Mouse (Mus musculus) liver, embryonic 12.5 days (tissue): ENCODE data around the gene Ppfia3. TPM values are rescaled to one million over a fixed set of nuclear protein-coding genes. Genes with fewer than 3 reads are reported as not detected.
"Not testable (repeated sequence)": the region's sequence is repeated elsewhere in the genome, so short reads cannot be mapped to it uniquely, and the experiment has no call there.

ENCODE experiments used
- ATAC-seq: fragments of 200-750 bp; cut with Nextera tagmentation; 2 replicates; pipeline ENCODE4 v1.8.0; 2017; ENCODE audit warnings: moderate number of reproducible peaks, mild to moderate bottlenecking, moderate library complexity
- H3K27ac ChIP-seq: fragments of 300-500 bp; sonication (generic); 2 replicates; pipeline ENCODE4 v1.5.1; 2016; ENCODE audit warnings: mild to moderate bottlenecking
- H3K27me3 ChIP-seq: fragments of 300-500 bp; sonication (generic); replicated peaks from 2 replicates; pipeline ENCODE4 v1.6.1; 2016; ENCODE audit warnings: mild to moderate bottlenecking, moderate library complexity
- H3K36me3 ChIP-seq: fragments of 300-500 bp; sonication (generic); 2 replicates; pipeline ENCODE4 v1.6.1; 2016; ENCODE audit warnings: mild to moderate bottlenecking, moderate library complexity
- H3K4me1 ChIP-seq: fragments of 300-500 bp; sonication (generic); 2 replicates; pipeline ENCODE4 v1.6.1; 2016
- H3K4me2 ChIP-seq: fragments of 300-500 bp; sonication (generic); 2 replicates; pipeline ENCODE4 v1.6.1; 2016; ENCODE audit warnings: mild to moderate bottlenecking, moderate library complexity
- H3K4me3 ChIP-seq: fragments of 300-500 bp; sonication (generic); 2 replicates; pipeline ENCODE4 v1.5.1; 2016; ENCODE audit warnings: mild to moderate bottlenecking, moderate library complexity
- H3K9ac ChIP-seq: fragments of 300-500 bp; sonication (generic); 2 replicates; pipeline ENCODE4 v1.6.1; 2016; ENCODE audit warnings: mild to moderate bottlenecking, moderate library complexity
- H3K9me3 ChIP-seq: fragments of 300-500 bp; sonication (generic); replicated peaks from 2 replicates; pipeline ENCODE4 v1.6.1; 2016; ENCODE audit warnings: mild to moderate bottlenecking, moderate library complexity
- WGBS: fragments of 180-500 bp; shearing (Covaris S2); methylation state at CpG from one replicate; pipeline ENCODE4 v1.1.7; 2016; ENCODE audit not compliant: insufficient replicate concordance; 5-methylcytosine and 5-hydroxymethylcytosine counted together
- polyA plus RNA-seq: library from polyadenylated mRNA; unstranded; fragments of >200 nt; fragmentation: Nextera tagmentation; extraction: Ambion mirVana; gene quantifications from 2 replicates; pipeline ENCODE4 v1.2.1, GENCODE M21; 2016

Ppfia3 gene
- polyA plus RNA-seq, 1 experiment from 2014 or later = 0.37 TPM

- no peaks in the 10 kb centered on the region for H3K36me3 ChIP-seq
- H3K4me2 ChIP-seq = peak overlapping the region; percentile 63
- no peaks in the 10 kb centered on the region for H3K9me3 ChIP-seq
- no peak overlapping the region for H3K9ac ChIP-seq
- H3K27me3 ChIP-seq = peaks cover 84% of the 10 kb centered on the region
- H3K4me1 ChIP-seq = peaks cover 8% of the 10 kb centered on the region; the same call in 1 of the 2 replicates
- H3K4me3 ChIP-seq = peak overlapping the region; percentile 41
- no peak overlapping the region for H3K27ac ChIP-seq
- 2% methylated on average over 114 of the region's 114 CpGs for WGBS
- no peak for ATAC-seq
These were observed 39.6 kb upstream of the Ppfia3 start for GRCm38 (mm10) chr7:45406157-45407156.

- Histone ChIP-seq H3K9ac (no peak within 1 kb of the TSS), H3K27me3 (peaks cover 73% of the 10 kb centered on the region), H3K4me2 (peak within 1 kb of the TSS; percentile 63), H3K4me1 (peaks cover 8% of the 10 kb centered on the region; the same call in 1 of the 2 replicates), H3K36me3 (no peaks in the 10 kb centered on the region), H3K4me3 (peak within 1 kb of the TSS; percentile 41), H3K9me3 (no peaks in the 10 kb centered on the region), H3K27ac (no peak within 1 kb of the TSS)
- 10% methylated on average over 28 of the region's 28 CpGs for WGBS
- peak; percentile 53 for ATAC-seq
These were observed 38.6 kb upstream of the Ppfia3 start, which contains the start of gene Kcna7 for GRCm38 (mm10) chr7:45405091-45406075. Gene Kcna7, plus strand, starts transcription at chr7:45405653.

GRCm38 (mm10) chr7:45403532-45404261 lies 36.9 kb upstream of the Ppfia3 start:
- 40% methylated on average over 6 of the region's 6 CpGs for WGBS
- Histone ChIP-seq H3K9ac (no peak overlapping the region), H3K4me1 (peaks cover 8% of the 10 kb centered on the region; the same call in 1 of the 2 replicates), H3K4me3 (no peak overlapping the region), H3K9me3 (no peaks in the 10 kb centered on the region), H3K4me2 (no peak overlapping the region), H3K27ac (no peak overlapping the region), H3K27me3 (peaks cover 56% of the 10 kb centered on the region), H3K36me3 (no peaks in the 10 kb centered on the region)
- ATAC-seq = no peak

GRCm38 (mm10) chr7:45401521-45402085 lies 34.8 kb upstream of the Ppfia3 start:
- H3K4me2 ChIP-seq = no peak overlapping the region
- 68% methylated on average over 10 of the region's 10 CpGs for WGBS
- ATAC-seq = no peak
- peaks cover 15% of the 10 kb centered on the region for H3K4me1 ChIP-seq
- H3K4me3 ChIP-seq = no peak overlapping the region
- peaks cover 35% of the 10 kb centered on the region for H3K27me3 ChIP-seq
- no peaks in the 10 kb centered on the region for H3K36me3 ChIP-seq
- no peak overlapping the region for H3K9ac ChIP-seq
- H3K9me3 ChIP-seq = no peaks in the 10 kb centered on the region
- H3K27ac ChIP-seq = no peak overlapping the region

GRCm38 (mm10) chr7:45396787-45397186 lies 30.0 kb upstream of the Ppfia3 start:
- Histone ChIP-seq H3K9me3 (no peaks in the 10 kb centered on the region), H3K36me3 (peaks cover 27% of the 10 kb centered on the region), H3K4me2 (peak overlapping the region; percentile 78), H3K4me3 (no peak overlapping the region), H3K27me3 (peaks cover 2% of the 10 kb centered on the region; the same call in 1 of the 2 replicates), H3K27ac (no peak overlapping the region), H3K9ac (no peak overlapping the region), H3K4me1 (peaks cover 37% of the 10 kb centered on the region)
- no peak for ATAC-seq
- 59% methylated on average over 2 of the region's 2 CpGs for WGBS

GRCm38 (mm10) chr7:45396337-45396775 lies 29.5 kb upstream of the Ppfia3 start:
- Histone ChIP-seq H3K4me1 (peaks cover 37% of the 10 kb centered on the region), H3K9ac (peak overlapping the region; percentile 70), H3K4me2 (peak overlapping the region; percentile 78), H3K36me3 (peaks cover 31% of the 10 kb centered on the region), H3K4me3 (peak overlapping the region; percentile 90), H3K27ac (peak overlapping the region; percentile 98)
- H3K9me3 ChIP-seq, H3K27me3 ChIP-seq: not testable (repeated sequence)
- 2% methylated on average over 3 of the region's 3 CpGs for WGBS
- peak; percentile 30 for ATAC-seq

GRCm38 (mm10) chr7:45395578-45396336 lies 28.9 kb upstream of the Ppfia3 start, which contains the start of gene Snrnp70:
Gene Snrnp70, minus strand, starts transcription at chr7:45395742.
- peaks cover 37% of the 10 kb centered on the region for H3K4me1 ChIP-seq
- H3K36me3 ChIP-seq = peaks cover 37% of the 10 kb centered on the region
- peak within 1 kb of the TSS; percentile 78 for H3K4me2 ChIP-seq
- peak within 1 kb of the TSS; percentile 90 for H3K4me3 ChIP-seq
- H3K9ac ChIP-seq = peak within 1 kb of the TSS; percentile 93
- H3K9me3 ChIP-seq = no peaks in the 10 kb centered on the region
- WGBS = under 1% methylated on average over 60 of the region's 60 CpGs
- ATAC-seq = peak; percentile 94
- peak within 1 kb of the TSS; percentile 98 for H3K27ac ChIP-seq
- H3K27me3 ChIP-seq = no peaks in the 10 kb centered on the region

GRCm38 (mm10) chr7:45395129-45395541 lies 28.3 kb upstream of the Ppfia3 start:
- under 1% methylated on average over 19 of the region's 20 CpGs for WGBS
- peak overlapping the region; percentile 98 for H3K27ac ChIP-seq
- peaks cover 43% of the 10 kb centered on the region for H3K36me3 ChIP-seq
- peak overlapping the region; percentile 78 for H3K4me2 ChIP-seq
- no peaks in the 10 kb centered on the region for H3K9me3 ChIP-seq
- H3K4me3 ChIP-seq = peak overlapping the region; percentile 90
- H3K9ac ChIP-seq = peak overlapping the region; percentile 93
- H3K4me1 ChIP-seq = peaks cover 37% of the 10 kb centered on the region
- ATAC-seq = peak; percentile 76
- no peaks in the 10 kb centered on the region for H3K27me3 ChIP-seq

GRCm38 (mm10) chr7:45386077-45386476 lies 19.3 kb upstream of the Ppfia3 start:
- H3K27ac ChIP-seq = no peak overlapping the region
- no peak overlapping the region for H3K9ac ChIP-seq
- H3K4me2 ChIP-seq = no peak overlapping the region
- peaks cover 99% of the 10 kb centered on the region for H3K36me3 ChIP-seq
- ATAC-seq = no peak
- H3K4me1 ChIP-seq = no peaks in the 10 kb centered on the region
- 87% methylated on average over 3 of the region's 3 CpGs for WGBS
- H3K4me3 ChIP-seq = no peak overlapping the region
- no peaks in the 10 kb centered on the region for H3K27me3 ChIP-seq
- H3K9me3 ChIP-seq = no peaks in the 10 kb centered on the region

GRCm38 (mm10) chr7:45376057-45376456 lies 9.2 kb upstream of the Ppfia3 start:
- WGBS = 78% methylated on average over 1 of the region's 1 CpGs

More at GRCm38 (mm10) chr7:45376057-45376456, 9.2 kb upstream of the Ppfia3 start:
- H3K27ac ChIP-seq = no peak overlapping the region
- H3K36me3 ChIP-seq = peaks cover 93% of the 10 kb centered on the region
- peaks cover 6% of the 10 kb centered on the region for H3K4me1 ChIP-seq
- H3K27me3 ChIP-seq = no peaks in the 10 kb centered on the region
- H3K4me3 ChIP-seq = no peak overlapping the region
- no peak for ATAC-seq
- no peak overlapping the region for H3K4me2 ChIP-seq
- H3K9ac ChIP-seq = no peak overlapping the region
- no peaks in the 10 kb centered on the region for H3K9me3 ChIP-seq
